Mouse (Mus musculus): ENCODE measurements around the gene Gm28363. TPM values are rescaled to one million over a fixed set of nuclear protein-coding genes. Genes with fewer than 3 reads are reported as not detected.
"Not testable (repeated sequence)": the region's sequence is repeated elsewhere in the genome, so short reads cannot be mapped to it uniquely, and the experiment has no call there.

The Gm28363 gene
- not detected in 2 replicates for polyA plus RNA-seq (2016; fragmentation: Nextera tagmentation; extraction: Ambion mirVana)

GRCm38 (mm10) chr1:117696831-117697230 is at the start of gene Gm28363:
TSS of gene Gm28363 (plus strand) at chr1:117697131.
- not testable (repeated sequence) for H3K27me3 ChIP-seq (replicated peaks); ATAC-seq (ENCODE audit: insufficient number of reproducible peaks, low FRiP score); H3K4me2 ChIP-seq; H3K4me3 ChIP-seq; H3K36me3 ChIP-seq; H3K27ac ChIP-seq (ENCODE audit: poor library complexity, severe bottlenecking); H3K4me1 ChIP-seq (replicated peaks); H3K9me3 ChIP-seq (replicated peaks); H3K9ac ChIP-seq
- 51% methylated on average over 2 of the region's 2 CpGs for WGBS

GRCm38 (mm10) chr1:117650236-117650635 is 46.7 kb upstream of the Gm28363 start:
- 56% methylated on average over 1 of the region's 1 CpGs for WGBS
- not testable (repeated sequence) for H3K4me1 ChIP-seq (replicated peaks); ATAC-seq (ENCODE audit: insufficient number of reproducible peaks, low FRiP score); H3K9me3 ChIP-seq (replicated peaks); H3K9ac ChIP-seq; H3K27ac ChIP-seq (ENCODE audit: poor library complexity, severe bottlenecking); H3K4me3 ChIP-seq; H3K4me2 ChIP-seq; H3K27me3 ChIP-seq (replicated peaks); H3K36me3 ChIP-seq

Other genes starting within 250 kb of the Gm28363 start
- not detected in 2 replicates for gene B020011L13Rik, start 84.0 kb downstream of the Gm28363 start, polyA plus RNA-seq (2016; fragmentation: Nextera tagmentation; extraction: Ambion mirVana)
- gene Gm28360, start 132.9 kb downstream of the Gm28363 start, polyA plus RNA-seq (2016; fragmentation: Nextera tagmentation; extraction: Ambion mirVana): not detected in 2 replicates
- gene Gm28168, start 230.9 kb downstream of the Gm28363 start, polyA plus RNA-seq (2016; fragmentation: Nextera tagmentation; extraction: Ambion mirVana): not detected in 2 replicates

Data from heart, embryonic 12.5 days (tissue).